Mouse (Mus musculus): Measurements from ENCODE around the gene Cpe. TPM values are rescaled to one million over a fixed set of nuclear protein-coding genes. Genes with fewer than 3 reads are reported as not detected.

Cpe gene
- polyA plus RNA-seq (2014; fragmentation: Nextera tagmentation; extraction: Ambion mirVana): 911 and 915 TPM in 2 replicates

DNA sequence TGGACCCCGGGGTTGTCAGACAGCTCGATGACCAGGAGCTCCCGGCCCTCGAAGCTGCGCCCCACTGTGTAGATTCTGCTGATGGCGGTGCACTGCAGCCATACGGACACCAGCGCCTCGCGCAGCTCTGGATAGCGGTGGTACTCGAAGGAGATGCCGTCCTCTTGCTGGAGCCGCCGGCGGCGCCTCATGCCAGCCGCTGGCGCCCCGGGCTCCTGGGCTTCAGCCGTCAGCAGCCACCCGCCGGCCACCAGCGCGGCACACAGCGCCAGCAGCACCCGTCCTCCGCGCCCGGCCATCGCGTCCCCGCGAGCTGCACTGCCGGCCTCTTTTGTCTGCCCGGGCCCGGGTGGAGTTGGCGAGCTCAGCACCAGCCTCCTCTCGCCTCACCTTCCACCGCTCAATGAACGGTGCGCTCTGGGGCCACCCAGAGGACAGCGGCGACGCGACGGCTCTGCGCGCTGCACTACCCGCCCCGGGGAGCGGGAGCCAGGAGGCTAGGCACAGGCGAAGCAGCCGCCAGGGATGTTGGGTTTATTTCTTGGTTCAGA, at the start of gene Cpe:
Gene Cpe (minus strand): TSS at position 404 of the 551 bp plus-strand sequence.
- Histone ChIP-seq H3K4me2 (ENCODE audit: low read length) (peak within 1 kb of the TSS; percentile 62), H3K27me3 (ENCODE audit: control insufficient read depth, insufficient read depth, low read length) (no peaks in the 10 kb centered on the region), H3K9ac (replicated peaks; ENCODE audit: low read length) (peak within 1 kb of the TSS; percentile 99), H3K4me1 (ENCODE audit: control insufficient read depth, insufficient read depth, low read length) (peaks cover 32% of the 10 kb centered on the region), H3K4me3 (replicated peaks; ENCODE audit: low read depth, low read length) (peak within 1 kb of the TSS; percentile 83), H3K36me3 (ENCODE audit: control insufficient read depth, insufficient read depth, low read length) (no peaks in the 10 kb centered on the region), H3K27ac (replicated peaks; ENCODE audit: low read depth, low read length) (peak within 1 kb of the TSS; percentile 100), H3K9me3 (ENCODE audit: control insufficient read depth, low read length) (no peaks in the 10 kb centered on the region)
- ATAC-seq (ENCODE audit: low FRiP score, low TSS enrichment) (peak; percentile 98), DNase-seq (peak; percentile 95)
- WGBS: under 1% methylated on average over 54 of the region's 54 CpGs

DNA sequence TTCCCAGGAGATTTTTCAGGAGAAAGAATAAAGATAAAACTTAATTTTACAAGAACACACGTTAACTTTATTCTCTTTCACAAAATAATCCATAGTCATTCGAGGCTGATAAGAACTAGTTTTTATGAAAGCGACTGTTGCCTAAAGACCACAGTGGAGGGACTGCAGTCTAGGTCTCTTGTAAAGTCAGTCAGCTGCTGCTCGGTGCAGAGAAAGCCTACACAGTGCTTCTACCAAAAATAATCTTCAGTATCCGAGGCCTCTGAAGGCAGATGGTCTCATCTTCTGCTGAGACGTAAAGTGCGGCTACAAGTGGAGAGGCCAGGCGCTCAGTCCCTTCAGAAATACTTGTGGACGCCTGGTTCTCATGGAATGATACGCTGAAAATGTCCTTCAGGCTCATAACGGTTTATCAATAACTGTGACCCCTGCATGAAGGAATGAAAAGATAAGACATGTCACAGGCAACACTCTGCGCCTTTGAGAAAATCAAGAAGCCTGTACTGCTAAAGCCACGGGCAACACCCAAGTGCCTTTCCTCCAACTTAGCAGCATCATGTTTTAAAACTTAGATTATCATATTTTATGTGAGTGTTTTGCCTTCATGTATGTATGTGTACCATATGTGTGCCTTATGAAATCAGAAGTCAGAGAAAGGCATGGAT, 47.8 kb upstream of the Cpe start:
- no peak overlapping the region for H3K27ac ChIP-seq (replicated peaks; ENCODE audit: low read depth, low read length)
- no peaks in the 10 kb centered on the region for H3K9me3 ChIP-seq (ENCODE audit: control insufficient read depth, low read length)
- H3K4me3 ChIP-seq (replicated peaks; ENCODE audit: low read depth, low read length): no peak overlapping the region
- 96% methylated on average over 13 of the region's 13 CpGs for WGBS
- H3K36me3 ChIP-seq (ENCODE audit: control insufficient read depth, insufficient read depth, low read length): peaks cover 12% of the 10 kb centered on the region
- no peak for ATAC-seq (ENCODE audit: low FRiP score, low TSS enrichment)
- H3K27me3 ChIP-seq (ENCODE audit: control insufficient read depth, insufficient read depth, low read length): no peaks in the 10 kb centered on the region
- H3K4me1 ChIP-seq (ENCODE audit: control insufficient read depth, insufficient read depth, low read length): no peaks in the 10 kb centered on the region
- H3K9ac ChIP-seq (replicated peaks; ENCODE audit: low read length): no peak overlapping the region
- no peak for DNase-seq
- H3K4me2 ChIP-seq (ENCODE audit: low read length): no peak overlapping the region

DNA sequence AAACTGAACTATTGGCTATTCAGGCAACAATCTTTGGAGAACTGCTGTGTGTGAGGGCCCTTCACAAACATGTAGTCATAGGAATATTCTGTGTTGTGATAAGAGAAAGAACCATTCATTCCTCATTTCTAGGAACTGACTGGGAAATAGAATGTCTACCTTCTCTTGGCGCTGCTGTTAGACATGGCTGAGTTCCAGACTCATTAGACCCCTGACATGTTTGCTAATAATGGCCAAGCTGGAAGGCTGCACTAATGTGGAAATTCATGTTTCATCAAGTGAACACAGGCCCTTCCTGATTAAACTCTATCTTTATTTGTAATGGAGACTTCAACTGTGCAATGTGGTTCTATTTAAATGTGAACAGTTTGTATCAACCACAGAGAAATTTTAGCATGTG, 46.1 kb upstream of the Cpe start:
- H3K36me3 ChIP-seq (ENCODE audit: control insufficient read depth, insufficient read depth, low read length): peaks cover 12% of the 10 kb centered on the region
- ATAC-seq (ENCODE audit: low FRiP score, low TSS enrichment) (no peak), DNase-seq (no peak)
- H3K27ac ChIP-seq (replicated peaks; ENCODE audit: low read depth, low read length): no peak overlapping the region
- no peaks in the 10 kb centered on the region for H3K9me3 ChIP-seq (ENCODE audit: control insufficient read depth, low read length)
- H3K4me1 ChIP-seq (ENCODE audit: control insufficient read depth, insufficient read depth, low read length): peaks cover 3% of the 10 kb centered on the region; the same call in 1 of the 2 replicates
- no peak overlapping the region for H3K4me3 ChIP-seq (replicated peaks; ENCODE audit: low read depth, low read length)
- WGBS: 97% methylated on average over 1 of the region's 1 CpGs
- H3K9ac ChIP-seq (replicated peaks; ENCODE audit: low read length): no peak overlapping the region
- no peaks in the 10 kb centered on the region for H3K27me3 ChIP-seq (ENCODE audit: control insufficient read depth, insufficient read depth, low read length)
- no peak overlapping the region for H3K4me2 ChIP-seq (ENCODE audit: low read length)

DNA sequence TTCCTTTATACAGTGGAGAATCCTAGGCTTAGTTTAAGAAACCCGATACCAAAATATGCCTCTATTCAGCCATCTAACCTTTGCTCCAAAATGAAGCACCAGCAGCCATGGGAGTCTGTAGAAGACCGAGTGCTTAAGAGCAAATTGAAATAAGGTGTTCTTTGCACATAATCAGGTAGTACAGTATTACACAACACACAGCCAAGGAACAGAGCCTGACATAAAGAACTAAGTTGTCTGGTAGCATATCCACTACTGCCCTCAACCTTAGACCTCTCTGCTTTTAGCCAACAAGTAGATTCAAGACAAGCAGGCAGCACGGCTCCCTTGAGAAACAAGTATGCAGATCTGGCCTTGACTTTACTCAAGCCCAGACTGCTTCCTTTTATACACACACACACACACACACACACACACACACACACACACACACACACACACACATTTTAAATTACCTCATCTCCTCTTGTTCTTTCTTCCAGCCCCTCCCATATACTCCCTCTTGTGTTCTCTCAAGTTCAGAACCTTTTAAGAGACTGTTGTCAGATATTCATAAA, 44.0 kb upstream of the Cpe start:
- 96% methylated on average over 3 of the region's 3 CpGs for WGBS

DNA sequence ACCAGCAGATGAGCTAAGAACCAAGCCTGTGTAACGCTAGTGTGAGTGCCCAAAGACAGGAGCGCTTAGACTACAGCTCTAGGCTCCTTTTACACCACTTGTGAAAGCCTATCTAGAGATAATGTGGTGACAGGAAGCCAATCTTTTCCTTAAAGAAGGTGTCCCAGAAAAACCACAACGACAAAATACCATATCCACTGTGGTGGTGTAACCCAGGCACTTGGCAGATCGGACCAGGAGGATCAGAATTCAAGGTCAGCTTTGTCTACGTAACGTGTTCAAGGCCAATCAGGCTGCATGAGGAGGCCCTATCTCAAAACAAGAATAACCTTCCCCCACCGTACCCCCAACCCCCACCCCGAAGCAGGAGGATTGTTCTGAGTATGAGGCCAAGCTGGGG, 42.3 kb upstream of the Cpe start:
- peaks cover 7% of the 10 kb centered on the region for H3K36me3 ChIP-seq (ENCODE audit: control insufficient read depth, insufficient read depth, low read length)
- H3K9ac ChIP-seq (replicated peaks; ENCODE audit: low read length): no peak overlapping the region
- peaks cover 17% of the 10 kb centered on the region for H3K4me1 ChIP-seq (ENCODE audit: control insufficient read depth, insufficient read depth, low read length)
- H3K27ac ChIP-seq (replicated peaks; ENCODE audit: low read depth, low read length): 0 out of 2 replicates have a peak overlapping the region, but pooled peaks have one; percentile 13
- no peaks in the 10 kb centered on the region for H3K9me3 ChIP-seq (ENCODE audit: control insufficient read depth, low read length)
- no peaks in the 10 kb centered on the region for H3K27me3 ChIP-seq (ENCODE audit: control insufficient read depth, insufficient read depth, low read length)
- no peak overlapping the region for H3K4me3 ChIP-seq (replicated peaks; ENCODE audit: low read depth, low read length)
- no peak overlapping the region for H3K4me2 ChIP-seq (ENCODE audit: low read length)
- 90% methylated on average over 8 of the region's 8 CpGs for WGBS
- ATAC-seq (ENCODE audit: low FRiP score, low TSS enrichment) (no peak), DNase-seq (no peak)

More for the DNA sequence above, 44.0 kb upstream of the Cpe start:
- no peak for ATAC-seq (ENCODE audit: low FRiP score, low TSS enrichment)
- Histone ChIP-seq H3K9me3 (ENCODE audit: control insufficient read depth, low read length) (no peaks in the 10 kb centered on the region), H3K4me2 (ENCODE audit: low read length) (no peak overlapping the region), H3K36me3 (ENCODE audit: control insufficient read depth, insufficient read depth, low read length) (peaks cover 7% of the 10 kb centered on the region), H3K27me3 (ENCODE audit: control insufficient read depth, insufficient read depth, low read length) (no peaks in the 10 kb centered on the region), H3K4me3 (replicated peaks; ENCODE audit: low read depth, low read length) (no peak overlapping the region), H3K4me1 (ENCODE audit: control insufficient read depth, insufficient read depth, low read length) (peaks cover 9% of the 10 kb centered on the region), H3K27ac (replicated peaks; ENCODE audit: low read depth, low read length) (no peak overlapping the region), H3K9ac (replicated peaks; ENCODE audit: low read length) (no peak overlapping the region)
- DNase-seq: no peak

DNA sequence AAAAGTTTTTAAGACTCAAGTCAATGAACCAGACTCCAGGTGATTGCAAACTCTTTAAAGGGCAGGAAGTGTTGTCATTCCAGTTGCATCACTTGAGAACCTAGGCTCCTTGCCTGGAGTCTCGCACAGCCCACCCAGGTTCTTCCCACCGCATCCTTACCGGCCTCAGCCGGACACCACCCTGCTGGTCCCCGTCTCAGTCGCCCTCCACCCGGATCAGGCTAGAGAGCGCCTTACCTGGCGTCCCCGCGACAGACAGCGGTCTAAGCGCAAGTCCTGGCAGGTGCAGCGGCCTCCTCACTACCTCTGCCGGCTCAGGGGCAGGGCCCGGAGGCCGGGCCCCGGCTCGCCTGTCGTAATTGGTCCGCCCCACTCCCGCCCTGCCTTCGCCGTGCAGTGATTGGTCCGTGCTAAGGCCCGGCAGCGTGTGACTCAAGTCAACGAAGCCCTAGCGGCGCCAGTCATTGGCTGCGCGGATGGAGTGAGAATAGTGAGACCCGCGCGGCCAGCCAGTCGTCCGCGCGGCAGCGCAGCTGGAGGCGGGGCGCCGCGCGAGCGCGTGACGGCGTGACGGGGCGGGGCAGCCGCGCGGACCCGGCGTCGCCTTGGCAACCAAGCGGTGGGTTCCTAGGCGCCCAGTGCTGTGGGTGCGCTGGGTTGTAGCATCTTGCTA, 40.6 kb upstream of the Cpe start, which contains the start of gene Msmo1:
Gene Msmo1 (minus strand): TSS at position 522 of the 673 bp plus-strand sequence.
- DNase-seq: peak; percentile 99
- Histone ChIP-seq H3K4me3 (replicated peaks; ENCODE audit: low read depth, low read length) (peak within 1 kb of the TSS; percentile 78), H3K9me3 (ENCODE audit: control insufficient read depth, low read length) (no peaks in the 10 kb centered on the region), H3K36me3 (ENCODE audit: control insufficient read depth, insufficient read depth, low read length) (peaks cover 14% of the 10 kb centered on the region), H3K4me2 (ENCODE audit: low read length) (peak within 1 kb of the TSS; percentile 59), H3K9ac (replicated peaks; ENCODE audit: low read length) (peak within 1 kb of the TSS; percentile 64), H3K27ac (replicated peaks; ENCODE audit: low read depth, low read length) (peak within 1 kb of the TSS; percentile 86), H3K27me3 (ENCODE audit: control insufficient read depth, insufficient read depth, low read length) (no peaks in the 10 kb centered on the region), H3K4me1 (ENCODE audit: control insufficient read depth, insufficient read depth, low read length) (peaks cover 30% of the 10 kb centered on the region)
- under 1% methylated on average over 60 of the region's 60 CpGs for WGBS
- peak; percentile 100 for ATAC-seq (ENCODE audit: low FRiP score, low TSS enrichment)

DNA sequence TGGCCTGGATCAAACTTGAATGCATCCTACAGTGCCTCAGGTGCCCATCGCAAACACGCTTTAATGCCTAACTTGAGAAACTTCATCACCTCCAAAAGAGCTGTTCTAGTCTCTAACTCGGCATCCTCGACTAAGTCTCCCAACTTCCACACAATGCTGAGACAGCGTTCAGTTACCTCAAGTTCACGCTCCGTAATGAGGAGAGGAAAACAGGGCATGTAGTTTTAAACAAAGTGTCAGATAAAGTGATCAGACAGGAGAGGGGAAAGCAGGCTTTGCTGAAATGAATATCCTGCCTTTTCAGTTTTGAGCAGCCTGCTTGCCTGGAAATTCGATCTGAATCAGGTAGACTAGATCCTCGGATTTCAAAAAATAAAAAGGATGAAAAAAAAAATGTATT, 39.7 kb upstream of the Cpe start:
- Histone ChIP-seq H3K27ac (replicated peaks; ENCODE audit: low read depth, low read length) (peak overlapping the region; percentile 86), H3K4me1 (ENCODE audit: control insufficient read depth, insufficient read depth, low read length) (peaks cover 32% of the 10 kb centered on the region)
- no peak for ATAC-seq (ENCODE audit: low FRiP score, low TSS enrichment)

DNA sequence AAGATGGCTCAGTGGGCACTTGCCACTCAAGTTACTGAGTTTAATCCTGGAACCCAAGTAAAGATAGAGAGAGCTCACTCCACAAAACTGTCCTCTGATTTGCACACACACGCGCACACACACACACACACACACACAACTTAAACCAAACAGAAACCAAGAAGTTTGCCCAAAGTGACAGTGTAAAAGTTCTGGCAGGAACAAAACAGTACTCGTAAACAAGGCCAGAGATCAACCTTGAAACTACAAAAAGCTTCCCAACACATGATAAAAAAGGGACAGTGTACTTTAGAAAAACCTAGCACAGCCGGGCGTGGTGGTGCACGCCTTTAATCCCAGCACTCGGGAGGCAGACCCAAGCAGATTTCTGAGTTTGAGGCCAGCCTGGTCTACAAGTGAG, 35.3 kb upstream of the Cpe start:
- DNase-seq (no peak), ATAC-seq (ENCODE audit: low FRiP score, low TSS enrichment) (no peak)
- peaks cover 29% of the 10 kb centered on the region for H3K4me1 ChIP-seq (ENCODE audit: control insufficient read depth, insufficient read depth, low read length)
- H3K27me3 ChIP-seq (ENCODE audit: control insufficient read depth, insufficient read depth, low read length): no peaks in the 10 kb centered on the region
- no peak overlapping the region for H3K9ac ChIP-seq (replicated peaks; ENCODE audit: low read length)
- H3K9me3 ChIP-seq (ENCODE audit: control insufficient read depth, low read length): no peaks in the 10 kb centered on the region
- peaks cover 58% of the 10 kb centered on the region for H3K36me3 ChIP-seq (ENCODE audit: control insufficient read depth, insufficient read depth, low read length)
- no peak overlapping the region for H3K4me2 ChIP-seq (ENCODE audit: low read length)
- WGBS: 93% methylated on average over 7 of the region's 7 CpGs
- no peak overlapping the region for H3K4me3 ChIP-seq (replicated peaks; ENCODE audit: low read depth, low read length)
- H3K27ac ChIP-seq (replicated peaks; ENCODE audit: low read depth, low read length): no peak overlapping the region

More for the DNA sequence above, 39.7 kb upstream of the Cpe start:
- Histone ChIP-seq H3K4me3 (replicated peaks; ENCODE audit: low read depth, low read length) (peak overlapping the region; percentile 78), H3K27me3 (ENCODE audit: control insufficient read depth, insufficient read depth, low read length) (no peaks in the 10 kb centered on the region), H3K4me2 (ENCODE audit: low read length) (peak overlapping the region; percentile 59), H3K9me3 (ENCODE audit: control insufficient read depth, low read length) (no peaks in the 10 kb centered on the region), H3K9ac (replicated peaks; ENCODE audit: low read length) (peak overlapping the region; percentile 64), H3K36me3 (ENCODE audit: control insufficient read depth, insufficient read depth, low read length) (peaks cover 19% of the 10 kb centered on the region)
- 10% methylated on average over 9 of the region's 9 CpGs for WGBS
- no peak for DNase-seq
